Mouse (Mus musculus) CH12F3 (cell line): ENCODE results near the gene Gm3486.
"Not testable (repeated sequence)": the region's sequence is repeated elsewhere in the genome, so short reads cannot be mapped to it uniquely, and the experiment has no call there.

Experiments
- in situ Hi-C: fragments of 300-500 bp; cut with MboI; formaldehyde crosslinking; loops from 2 replicates; pipeline ENCODE4 v1.14.3; 2020; ENCODE audit warnings: low sequenced_read_pairs

Gene Gm3486

GRCm38 (mm10) chr14:41489385-41489784 is at the start of gene Gm3486:
TSS of gene Gm3486 (minus strand) at chr14:41489485.
- in situ Hi-C loops, result not testable (repeated sequence)

- in situ Hi-C loops, result not testable (repeated sequence)
Observed at GRCm38 (mm10) chr14:41524695-41525094, 35.4 kb upstream of the Gm3486 start.

- in situ Hi-C loops, result not testable (repeated sequence)
Observed at GRCm38 (mm10) chr14:41520683-41521082, 31.4 kb upstream of the Gm3486 start.

- in situ Hi-C loops, result not testable (repeated sequence)
Observed at GRCm38 (mm10) chr14:41453418-41453817, 35.9 kb downstream of the Gm3486 start, which contains the start of gene Gm7954. TSS of gene Gm7954 (minus strand) at chr14:41453518.
